Mouse (Mus musculus) limb, embryonic 11.5 days (tissue): Measurements from ENCODE around the gene Lrrc10. TPM values are rescaled to one million over a fixed set of nuclear protein-coding genes. Genes with fewer than 3 reads are reported as not detected.

Experiments used
- ATAC-seq: fragments of 200-750 bp; cut with Nextera tagmentation; 2 replicates; pipeline ENCODE4 v1.8.0; 2017; ENCODE audit warnings: low read depth; ENCODE audit not compliant: insufficient number of reproducible peaks, low FRiP score, low TSS enrichment
- DNase-seq: peaks from one replicate; pipeline ENCODE4 v3.0.0-alpha.2; 2015; ENCODE audit warnings: low spot score
- H3K27ac ChIP-seq: fragments of 300-500 bp; sonication (generic); replicated peaks from 2 replicates; pipeline ENCODE4 v1.5.1; 2014; ENCODE audit warnings: low read depth, mild to moderate bottlenecking, low read length
- H3K27me3 ChIP-seq: fragments of 300-500 bp; sonication (generic); 2 replicates; pipeline ENCODE4 v1.6.1; 2014; ENCODE audit warnings: mild to moderate bottlenecking, low read length, mixed read lengths; ENCODE audit not compliant: control insufficient read depth, insufficient read depth
- H3K36me3 ChIP-seq: fragments of 300-500 bp; sonication (generic); 2 replicates; pipeline ENCODE4 v1.6.1; 2014; ENCODE audit warnings: mild to moderate bottlenecking, low read length, moderate library complexity, mixed read lengths; ENCODE audit not compliant: control insufficient read depth, insufficient read depth
- H3K4me1 ChIP-seq: fragments of 300-500 bp; sonication (generic); 2 replicates; pipeline ENCODE4 v1.6.1; 2014; ENCODE audit warnings: low read length, mixed read lengths; ENCODE audit not compliant: control insufficient read depth, insufficient read depth
- H3K4me2 ChIP-seq: fragments of 300-500 bp; sonication (generic); 2 replicates; pipeline ENCODE4 v1.6.1; 2014; ENCODE audit warnings: low read depth, mild to moderate bottlenecking, moderate library complexity; ENCODE audit not compliant: severe bottlenecking
- H3K4me3 ChIP-seq: fragments of 300-500 bp; sonication (generic); 2 replicates; pipeline ENCODE4 v1.5.1; 2014; ENCODE audit warnings: low read depth, low read length
- H3K9ac ChIP-seq: fragments of 300-500 bp; sonication (generic); 2 replicates; pipeline ENCODE4 v1.6.1; 2014; ENCODE audit warnings: mild to moderate bottlenecking, low read length
- H3K9me3 ChIP-seq: fragments of 300-500 bp; sonication (generic); 2 replicates; pipeline ENCODE4 v1.6.1; 2016; ENCODE audit warnings: low read length; ENCODE audit not compliant: control insufficient read depth
- WGBS: fragments of 180-500 bp; shearing (Covaris S2); extraction: QIAGEN DNeasy Blood & Tissue Kit; methylation state at CpG from one replicate; pipeline ENCODE4 v1.1.7; 2014; 5-methylcytosine and 5-hydroxymethylcytosine counted together
- polyA plus RNA-seq: library from polyadenylated mRNA; unstranded; fragments of >200 nt; fragmentation: Nextera tagmentation; extraction: Ambion mirVana; gene quantifications from 2 replicates; pipeline ENCODE4 v1.2.1, GENCODE M21; 2014

Lrrc10 gene
- polyA plus RNA-seq, result 0.11 TPM in 1 of 2 replicates, not detected in the other

- DNase-seq, result peak; percentile 58
- peak within 1 kb of the TSS; percentile 45 for H3K9ac ChIP-seq
- no peak within 1 kb of the TSS for H3K4me3 ChIP-seq
- no peaks in the 10 kb centered on the region for H3K27me3 ChIP-seq
- no peaks in the 10 kb centered on the region for H3K36me3 ChIP-seq
- peaks cover 15% of the 10 kb centered on the region; the same call in 1 of the 2 replicates for H3K4me1 ChIP-seq
- no peak within 1 kb of the TSS for H3K27ac ChIP-seq
- peak within 1 kb of the TSS; percentile 16 for H3K4me2 ChIP-seq
- 0 out of 2 replicates have a peak, but pooled peaks have one; percentile 41 for ATAC-seq
- no peaks in the 10 kb centered on the region for H3K9me3 ChIP-seq
- 32% methylated on average over 40 of the region's 40 CpGs for WGBS
Measured at GRCm38 (mm10) chr10:117045175-117046056, at the start of gene Lrrc10. Gene Lrrc10, plus strand, starts transcription at chr10:117045341.

DNA sequence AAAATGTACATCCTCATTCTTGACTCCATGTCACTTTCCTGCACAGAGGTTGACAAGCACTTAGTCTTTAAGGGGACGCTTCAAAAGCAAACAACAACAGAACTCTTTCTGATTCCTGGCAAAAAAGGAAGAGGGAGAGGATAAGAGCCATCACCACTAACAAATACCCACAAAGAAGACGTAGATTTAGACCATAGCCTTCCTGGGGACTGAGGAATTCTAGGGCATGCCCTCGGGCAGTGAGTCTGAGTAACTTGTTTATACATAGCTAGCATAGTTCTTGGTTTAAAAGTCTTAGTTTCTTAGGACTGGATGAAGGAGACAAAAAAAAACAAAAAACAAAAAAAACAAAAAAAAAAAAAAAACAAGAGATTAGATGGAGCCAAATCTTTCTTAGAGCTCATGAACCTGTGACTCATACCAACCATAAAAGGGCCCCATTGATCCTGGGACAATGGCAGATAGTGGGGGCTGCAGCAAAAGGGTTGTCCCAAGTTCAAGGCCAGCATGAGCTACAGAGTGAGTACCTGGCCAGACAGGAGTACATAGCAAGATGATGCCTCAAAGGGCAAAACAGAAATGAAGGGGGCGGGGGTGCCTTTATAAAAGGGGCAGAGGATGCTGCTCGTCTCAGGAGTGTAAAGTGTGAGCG, 49.4 kb upstream of the Lrrc10 start:
- no peaks in the 10 kb centered on the region for H3K36me3 ChIP-seq
- H3K4me3 ChIP-seq, result no peak overlapping the region
- no peaks in the 10 kb centered on the region for H3K27me3 ChIP-seq
- DNase-seq (no peak), ATAC-seq (no peak)
- no peaks in the 10 kb centered on the region for H3K9me3 ChIP-seq
- H3K4me2 ChIP-seq, result no peak overlapping the region
- H3K9ac ChIP-seq, result no peak overlapping the region
- no peaks in the 10 kb centered on the region for H3K4me1 ChIP-seq
- 75% methylated on average over 6 of the region's 6 CpGs for WGBS
- H3K27ac ChIP-seq, result no peak overlapping the region

GRCm38 (mm10) chr10:116996236-116996600, 48.9 kb upstream of the Lrrc10 start:
- WGBS, result 73% methylated on average over 6 of the region's 6 CpGs
- H3K4me3 ChIP-seq, result no peak overlapping the region
- ATAC-seq, result no peak
- H3K9me3 ChIP-seq, result no peaks in the 10 kb centered on the region
- no peaks in the 10 kb centered on the region for H3K4me1 ChIP-seq
- no peak for DNase-seq
- no peak overlapping the region for H3K9ac ChIP-seq
- H3K4me2 ChIP-seq, result no peak overlapping the region
- no peak overlapping the region for H3K27ac ChIP-seq
- no peaks in the 10 kb centered on the region for H3K36me3 ChIP-seq
- H3K27me3 ChIP-seq, result no peaks in the 10 kb centered on the region

DNA sequence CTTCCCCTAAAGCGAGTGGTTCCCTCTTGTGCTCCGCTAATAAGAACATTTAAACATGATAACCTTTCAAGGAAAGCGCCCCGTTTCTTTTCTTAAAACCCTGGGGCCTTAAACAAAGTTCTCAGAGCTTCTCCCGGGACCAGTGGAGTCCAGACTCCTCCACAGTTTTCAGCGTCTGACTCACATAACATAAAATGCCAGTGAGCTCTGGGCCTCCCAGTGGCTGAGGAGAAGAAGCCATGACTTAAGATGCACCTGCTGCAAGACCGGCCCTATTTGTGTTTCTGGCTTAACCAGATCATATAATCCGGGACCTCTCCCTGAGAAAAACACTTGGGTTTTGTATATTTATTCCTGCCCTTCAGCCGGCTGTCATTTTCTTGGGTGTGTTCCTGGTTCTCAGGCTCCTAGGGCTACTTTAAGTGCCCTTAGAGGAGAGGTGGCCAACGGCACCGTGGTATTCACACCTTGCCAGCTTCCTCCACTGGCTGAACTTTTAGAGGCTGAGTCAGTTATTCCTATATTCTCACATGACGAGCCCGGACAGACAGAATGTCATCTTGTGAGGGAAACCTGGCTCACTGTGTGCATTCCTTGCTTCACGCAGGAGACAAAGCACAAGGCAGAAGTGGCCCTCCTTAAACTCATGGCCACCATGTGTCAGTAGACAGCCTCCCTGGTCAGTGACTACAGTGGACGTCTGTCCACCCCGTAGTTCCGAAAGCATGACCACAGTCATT, 46.3 kb upstream of the Lrrc10 start:
- ATAC-seq, result no peak
- Histone ChIP-seq H3K9me3 (no peaks in the 10 kb centered on the region), H3K4me1 (no peaks in the 10 kb centered on the region), H3K27me3 (no peaks in the 10 kb centered on the region), H3K4me2 (no peak overlapping the region), H3K4me3 (no peak overlapping the region), H3K36me3 (no peaks in the 10 kb centered on the region), H3K9ac (no peak overlapping the region), H3K27ac (no peak overlapping the region)
- WGBS, result 88% methylated on average over 17 of the region's 17 CpGs
- no peak for DNase-seq

DNA sequence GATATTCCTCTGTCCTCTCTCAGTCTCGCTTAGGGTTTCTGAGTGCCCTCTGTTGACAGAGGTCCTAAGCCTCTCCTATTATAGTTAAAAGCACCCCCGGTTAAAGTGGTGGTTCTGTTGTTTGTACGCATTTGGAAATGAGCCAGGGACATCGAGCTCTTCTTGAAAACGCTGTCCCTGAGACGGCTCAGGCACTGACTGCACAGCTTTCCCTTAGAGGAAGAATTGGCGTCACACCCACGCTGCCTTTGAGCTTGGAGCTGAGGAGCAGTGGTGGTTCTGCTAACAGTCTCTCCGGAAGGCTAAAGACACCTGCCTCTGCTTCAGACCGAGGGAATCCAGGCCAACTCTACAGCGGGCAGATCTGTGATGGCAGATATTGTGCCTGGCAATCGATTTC, 44.2 kb upstream of the Lrrc10 start:
- peaks cover 4% of the 10 kb centered on the region; the same call in 1 of the 2 replicates for H3K4me1 ChIP-seq
- H3K9ac ChIP-seq, result no peak overlapping the region
- WGBS, result 78% methylated on average over 12 of the region's 12 CpGs
- DNase-seq (no peak), ATAC-seq (no peak)
- no peaks in the 10 kb centered on the region for H3K27me3 ChIP-seq
- no peak overlapping the region for H3K4me3 ChIP-seq
- H3K36me3 ChIP-seq, result no peaks in the 10 kb centered on the region
- H3K9me3 ChIP-seq, result no peaks in the 10 kb centered on the region
- no peak overlapping the region for H3K27ac ChIP-seq
- no peak overlapping the region for H3K4me2 ChIP-seq

DNA sequence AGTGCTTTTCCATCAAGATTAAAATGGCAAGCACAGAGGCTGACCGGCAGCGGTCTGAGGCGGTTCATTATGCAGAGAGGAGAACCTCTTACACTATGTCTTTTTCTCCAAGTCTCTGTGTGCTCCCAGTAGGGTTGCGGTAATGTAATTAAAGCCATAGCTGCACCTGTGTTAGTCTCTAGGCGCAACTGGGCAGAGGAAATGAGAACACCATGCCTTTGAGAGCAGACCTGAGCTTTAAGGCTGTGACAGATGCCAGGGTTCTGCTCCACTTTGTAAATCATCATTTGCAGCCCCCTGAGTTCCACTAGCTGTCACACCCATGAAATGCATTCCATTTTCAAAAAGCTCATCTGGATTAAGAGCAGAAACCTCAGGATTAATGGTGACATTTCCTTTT, 40.4 kb upstream of the Lrrc10 start:
- Histone ChIP-seq H3K27ac (no peak overlapping the region; the same call in 1 of the 2 replicates), H3K9ac (no peak overlapping the region), H3K9me3 (no peaks in the 10 kb centered on the region), H3K27me3 (no peaks in the 10 kb centered on the region), H3K4me1 (peaks cover 5% of the 10 kb centered on the region; the same call in 1 of the 2 replicates), H3K4me2 (no peak overlapping the region), H3K4me3 (no peak overlapping the region), H3K36me3 (no peaks in the 10 kb centered on the region)
- WGBS, result 42% methylated on average over 5 of the region's 5 CpGs
- DNase-seq (peak; percentile 55), ATAC-seq (peak; percentile 82; the same call in 1 of the 2 replicates)

DNA sequence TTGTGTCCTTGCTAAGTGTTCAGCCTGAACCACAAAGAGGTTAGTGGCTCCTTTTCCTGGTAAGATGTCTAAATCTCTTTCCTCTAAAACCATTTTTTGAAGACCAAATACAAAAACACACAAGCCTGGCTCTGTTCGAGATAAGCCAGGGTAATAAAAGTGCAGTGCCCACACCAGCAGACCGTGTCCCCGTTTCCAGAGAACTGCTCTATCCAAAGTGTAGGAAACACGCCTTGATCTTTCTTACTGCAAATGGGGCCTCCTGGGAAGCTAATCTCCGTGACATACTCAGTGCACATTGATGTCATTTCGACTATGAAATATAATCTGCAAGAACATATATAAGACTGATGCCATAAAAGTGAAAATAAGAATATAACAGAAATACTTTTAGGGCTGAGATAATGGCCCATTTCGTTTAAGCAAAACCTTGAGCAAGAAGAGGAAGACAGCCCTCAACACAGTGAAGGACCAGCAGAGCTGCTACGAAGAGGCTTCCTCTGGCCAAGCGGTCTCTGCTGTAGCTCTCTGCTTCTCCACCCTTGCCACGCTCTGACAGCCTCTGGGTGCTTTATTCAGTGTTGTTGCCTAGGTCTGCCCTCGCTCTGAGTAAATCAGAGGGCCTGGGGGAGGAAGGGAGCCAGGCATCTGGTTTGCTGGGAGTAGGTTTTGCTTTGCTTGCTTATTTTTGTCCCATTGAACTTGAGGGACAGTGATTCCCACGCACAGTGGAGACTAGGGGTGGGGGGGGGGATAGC, 39.3 kb upstream of the Lrrc10 start:
- ATAC-seq, result no peak
- no peaks in the 10 kb centered on the region for H3K36me3 ChIP-seq
- no peak for DNase-seq
- H3K9ac ChIP-seq, result no peak overlapping the region
- H3K27ac ChIP-seq, result no peak overlapping the region
- H3K4me3 ChIP-seq, result no peak overlapping the region
- no peak overlapping the region for H3K4me2 ChIP-seq
- 58% methylated on average over 12 of the region's 12 CpGs for WGBS
- H3K27me3 ChIP-seq, result no peaks in the 10 kb centered on the region
- H3K9me3 ChIP-seq, result no peaks in the 10 kb centered on the region
- H3K4me1 ChIP-seq, result peaks cover 5% of the 10 kb centered on the region; the same call in 1 of the 2 replicates
